Mouse (Mus musculus) left cerebral cortex, postnatal 10 days (tissue): ENCODE data around the gene Hopx. TPM values are rescaled to one million over a fixed set of nuclear protein-coding genes. Genes with fewer than 3 reads are reported as not detected.

ENCODE experiments used
- total RNA-seq, 2 experiments: library from RNA; stranded (reverse); gene quantifications; 2 replicates each; pipeline ENCODE4 v1.2.3; 2021

Hopx gene
- total RNA-seq, 2 experiments from 2014 or later: 20.5 to 23.1 TPM

Other genes with a start within 250 kb of the Hopx start
- gene Aasdh, start 209.6 kb downstream of the Hopx start, total RNA-seq: 10 to 100 TPM; 18.5 to 21.0 TPM
- gene Paics, start 163.8 kb downstream of the Hopx start, total RNA-seq: 100 to 1,000 TPM; 107 to 112 TPM
- 10 to 100 TPM; 19.9 to 23.2 TPM for gene Ppat, start 163.5 kb downstream of the Hopx start, total RNA-seq
- 100 to 1,000 TPM; 121 to 126 TPM for gene Srp72, start 140.4 kb downstream of the Hopx start, total RNA-seq
- gene Arl9, start 111.1 kb downstream of the Hopx start, total RNA-seq: not detected
- 1 to 10 TPM in 1 of 2 experiments, under 1 TPM in 1; 0.90 to 1.6 TPM for gene Thegl, start 99.1 kb downstream of the Hopx start, total RNA-seq
- not detected for gene Spink2, start 96.3 kb upstream of the Hopx start, total RNA-seq
- gene Rest, start 150.4 kb upstream of the Hopx start, total RNA-seq: 1 to 10 TPM; 4.2 to 5.0 TPM
- gene Noa1, start 195.0 kb upstream of the Hopx start, total RNA-seq: 10 to 100 TPM; 23.3 to 27.5 TPM
- 10 to 100 TPM; 50.9 to 54.2 TPM for gene Polr2b, start 195.0 kb upstream of the Hopx start, total RNA-seq